Mouse (Mus musculus) C2C12 (cell line): Measurements from ENCODE around the gene Dpp8.

Experiments
- CEBPB ChIP-seq: IDR thresholded peaks from one replicate; pipeline ENCODE4 v1.6.1; 2011; ENCODE audit warnings: low read depth, mild to moderate bottlenecking, control low read depth, moderate library complexity
- CTCF ChIP-seq: IDR thresholded peaks from one replicate; pipeline ENCODE4 v1.5.1; 2011; ENCODE audit not compliant: control insufficient read depth, insufficient read depth, insufficient read length
- FOSL1 ChIP-seq: IDR thresholded peaks from one replicate; pipeline ENCODE4 v1.8.0; 2011; ENCODE audit warnings: mild to moderate bottlenecking, low read length; ENCODE audit not compliant: poor library complexity, insufficient read depth, severe bottlenecking
- MAX ChIP-seq: IDR thresholded peaks from one replicate; pipeline ENCODE4 v1.6.1; 2011; ENCODE audit warnings: mild to moderate bottlenecking, control low read depth
- MYOG ChIP-seq: IDR thresholded peaks from one replicate; pipeline ENCODE4 v1.6.1; 2011; ENCODE audit not compliant: control insufficient read depth, insufficient read length; ENCODE audit errors: extremely low read depth
- USF1 ChIP-seq: IDR thresholded peaks from one replicate; pipeline ENCODE4 v1.6.1; 2011; ENCODE audit warnings: low read depth, mild to moderate bottlenecking, control low read depth, moderate library complexity

DNA sequence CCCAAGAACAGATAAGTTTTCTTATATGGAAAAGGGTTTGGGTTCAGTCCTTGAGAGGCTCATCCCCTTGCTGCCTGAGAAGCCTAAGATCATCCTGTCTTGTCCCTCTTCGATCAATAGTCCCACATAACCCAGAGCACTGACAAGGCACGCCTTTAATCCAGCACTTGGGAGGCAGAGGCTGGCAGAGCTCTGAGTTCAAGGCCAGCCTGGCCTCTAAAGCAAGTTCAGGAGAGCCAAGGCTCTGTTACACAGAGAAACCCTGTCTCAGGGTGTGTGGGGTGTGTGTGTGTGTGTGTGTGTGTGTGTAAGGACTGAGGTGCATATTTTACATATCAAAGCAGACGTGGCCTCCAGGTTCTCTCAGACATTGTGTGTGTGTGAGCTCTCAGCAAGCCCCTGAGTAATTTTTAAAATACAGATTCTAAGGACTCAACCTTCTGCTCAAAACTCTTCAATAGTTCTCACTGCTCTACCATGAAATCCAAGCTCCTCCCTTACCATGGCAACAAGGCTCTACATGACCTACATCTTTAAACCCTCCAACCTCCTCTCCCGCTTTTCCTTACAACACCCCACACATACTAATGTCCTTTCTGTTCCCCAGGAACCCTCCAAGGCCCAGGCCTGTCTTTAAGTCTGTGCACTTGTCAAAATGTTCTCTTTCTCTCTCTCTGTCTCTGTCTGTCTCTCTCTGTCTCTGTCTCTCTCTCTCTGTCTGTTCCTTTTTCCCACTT, 15.8 kb upstream of the Dpp8 start:
- no peak for TF ChIP-seq CTCF
- TF ChIP-seq MAX: no peak
- no peak for TF ChIP-seq FOSL1
- TF ChIP-seq CEBPB: no peak
- no peak for TF ChIP-seq MYOG
- TF ChIP-seq USF1: no peak
